Mouse (Mus musculus) neural tube, embryonic 13.5 days (tissue): Measurements from ENCODE around the gene Gcc1. TPM values are rescaled to one million over a fixed set of nuclear protein-coding genes. Genes with fewer than 3 reads are reported as not detected.

Experiments
- ATAC-seq: fragments of 200-750 bp; cut with Nextera tagmentation; 2 replicates; pipeline ENCODE4 v1.8.0; 2017; ENCODE audit warnings: low read depth, mild to moderate bottlenecking, moderate TSS enrichment, moderate library complexity
- H3K27ac ChIP-seq: fragments of 300-500 bp; sonication (generic); replicated peaks from 2 replicates; pipeline ENCODE4 v1.5.1; 2015; ENCODE audit warnings: moderate library complexity, mild to moderate bottlenecking, inconsistent platforms
- H3K27me3 ChIP-seq: fragments of 300-500 bp; sonication (generic); 2 replicates; pipeline ENCODE4 v1.6.1; 2015; ENCODE audit warnings: mild to moderate bottlenecking, inconsistent platforms
- H3K36me3 ChIP-seq: fragments of 300-500 bp; sonication (generic); 2 replicates; pipeline ENCODE4 v1.6.1; 2015; ENCODE audit warnings: mild to moderate bottlenecking, inconsistent platforms
- H3K4me1 ChIP-seq: fragments of 300-500 bp; sonication (generic); replicated peaks from 2 replicates; pipeline ENCODE4 v1.6.1; 2015; ENCODE audit warnings: inconsistent platforms
- H3K4me2 ChIP-seq: fragments of 300-500 bp; sonication (generic); 2 replicates; pipeline ENCODE4 v1.6.1; 2015; ENCODE audit warnings: inconsistent platforms, mild to moderate bottlenecking, moderate library complexity
- H3K4me3 ChIP-seq: fragments of 300-500 bp; sonication (generic); 2 replicates; pipeline ENCODE4 v1.5.1; 2015; ENCODE audit warnings: mild to moderate bottlenecking, inconsistent platforms
- H3K9ac ChIP-seq: fragments of 300-500 bp; sonication (generic); 2 replicates; pipeline ENCODE4 v1.6.1; 2015; ENCODE audit warnings: moderate library complexity, mild to moderate bottlenecking, inconsistent platforms
- H3K9me3 ChIP-seq: fragments of 300-500 bp; sonication (generic); 2 replicates; pipeline ENCODE4 v1.6.1; 2016; ENCODE audit warnings: inconsistent platforms
- WGBS: fragments of 180-500 bp; shearing (Covaris S2); methylation state at CpG from one replicate; pipeline ENCODE4 v1.1.7; 2015; 5-methylcytosine and 5-hydroxymethylcytosine counted together
- polyA plus RNA-seq: library from polyadenylated mRNA; unstranded; fragments of >200 nt; fragmentation: Nextera tagmentation; extraction: Ambion mirVana; gene quantifications from 2 replicates; pipeline ENCODE4 v1.2.1, GENCODE M21; 2015

Gene Gcc1
- polyA plus RNA-seq, 1 experiment from 2014 or later, result 10.0 TPM

DNA sequence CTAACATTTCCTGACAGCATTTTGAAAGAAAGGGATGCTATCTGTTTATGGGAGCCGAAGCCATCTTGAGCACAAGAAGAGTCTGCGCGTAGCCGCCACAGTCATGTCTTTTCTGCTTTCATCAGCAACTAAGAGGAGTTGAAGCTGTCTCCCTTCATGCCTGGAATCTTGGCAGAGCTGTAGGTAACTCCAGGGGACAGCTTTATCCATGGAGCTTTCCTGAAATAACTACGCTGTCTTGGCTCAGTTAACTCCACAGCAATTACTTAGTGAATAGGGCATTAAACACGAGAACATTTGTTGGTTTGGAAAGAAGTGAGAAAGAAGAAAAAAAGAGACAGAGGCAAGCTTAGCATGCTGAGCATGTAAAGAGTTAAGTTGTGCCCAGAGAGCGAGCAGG is 19.7 kb upstream of the Gcc1 start:
- Histone ChIP-seq H3K4me2 (no peak overlapping the region), H3K4me3 (no peak overlapping the region), H3K36me3 (no peaks in the 10 kb centered on the region), H3K27me3 (peaks cover 32% of the 10 kb centered on the region), H3K9me3 (no peaks in the 10 kb centered on the region), H3K27ac (no peak overlapping the region), H3K4me1 (peaks cover 10% of the 10 kb centered on the region), H3K9ac (no peak overlapping the region)
- ATAC-seq, result no peak
- WGBS, result 73% methylated on average over 7 of the region's 7 CpGs

DNA sequence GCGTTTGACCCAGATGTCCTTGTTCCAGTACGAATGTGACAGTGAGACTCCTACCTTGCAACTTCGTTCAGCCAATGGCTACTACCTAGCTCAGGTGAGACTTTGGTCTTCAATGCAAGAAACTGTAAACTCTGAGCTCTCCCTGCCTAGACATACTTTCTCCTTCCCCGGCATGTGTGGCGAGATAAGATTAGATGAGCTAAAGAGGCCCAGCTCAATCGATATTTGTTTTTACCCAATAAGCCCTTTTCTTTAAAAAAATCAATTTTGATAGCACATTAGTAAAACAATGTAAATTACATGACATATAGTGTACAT is 3.3 kb upstream of the Gcc1 start:
- Histone ChIP-seq H3K27ac (no peak overlapping the region), H3K9me3 (no peaks in the 10 kb centered on the region), H3K4me2 (no peak overlapping the region), H3K36me3 (peaks cover 17% of the 10 kb centered on the region), H3K4me3 (no peak overlapping the region), H3K9ac (no peak overlapping the region), H3K4me1 (no peaks in the 10 kb centered on the region), H3K27me3 (no peaks in the 10 kb centered on the region)
- WGBS, result 80% methylated on average over 6 of the region's 6 CpGs
- no peak for ATAC-seq

DNA sequence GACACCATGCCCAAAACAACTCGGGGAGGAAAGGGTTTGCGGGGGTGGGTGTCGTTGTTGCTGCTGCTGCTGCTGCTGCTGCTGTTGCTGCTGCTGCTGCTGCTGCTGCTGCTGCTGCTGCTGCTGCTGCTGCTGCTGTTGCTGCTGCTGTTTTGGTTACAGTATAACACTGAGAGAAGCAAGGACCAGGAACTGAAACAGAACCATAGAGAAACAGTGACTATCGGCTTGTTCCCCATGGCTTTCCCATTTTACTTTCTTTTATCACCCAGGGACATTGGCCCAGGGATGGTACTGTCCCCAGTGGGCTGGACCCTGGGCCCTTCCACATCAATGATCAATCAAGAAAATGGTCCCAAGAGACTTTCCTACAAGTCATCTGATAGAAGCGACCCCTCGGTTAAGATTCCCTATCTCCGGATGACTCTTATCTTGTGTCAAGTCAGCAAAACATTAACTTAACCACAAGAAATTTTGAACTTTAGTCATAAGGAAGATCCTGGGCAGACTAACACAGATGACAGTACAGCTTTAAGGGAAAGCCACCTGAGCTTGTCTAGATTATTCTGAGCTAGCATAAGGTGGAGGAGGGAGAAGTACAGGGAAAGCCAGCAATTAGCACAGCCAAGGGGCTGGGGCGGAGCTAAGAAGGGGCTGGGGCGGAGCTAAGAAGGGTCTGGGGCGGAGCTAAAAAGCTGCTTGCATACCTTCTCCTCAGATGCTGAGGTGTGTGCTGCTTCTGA is 2.8 kb upstream of the Gcc1 start:
- H3K36me3 ChIP-seq, result peaks cover 23% of the 10 kb centered on the region
- no peaks in the 10 kb centered on the region for H3K27me3 ChIP-seq
- no peak overlapping the region for H3K4me2 ChIP-seq
- 0 out of 2 replicates have a peak, but pooled peaks cover 3% of the 10 kb centered on the region for H3K4me1 ChIP-seq
- WGBS, result 84% methylated on average over 10 of the region's 10 CpGs
- no peak for ATAC-seq
- H3K4me3 ChIP-seq, result no peak overlapping the region
- no peaks in the 10 kb centered on the region for H3K9me3 ChIP-seq
- no peak overlapping the region for H3K27ac ChIP-seq
- no peak overlapping the region for H3K9ac ChIP-seq

DNA sequence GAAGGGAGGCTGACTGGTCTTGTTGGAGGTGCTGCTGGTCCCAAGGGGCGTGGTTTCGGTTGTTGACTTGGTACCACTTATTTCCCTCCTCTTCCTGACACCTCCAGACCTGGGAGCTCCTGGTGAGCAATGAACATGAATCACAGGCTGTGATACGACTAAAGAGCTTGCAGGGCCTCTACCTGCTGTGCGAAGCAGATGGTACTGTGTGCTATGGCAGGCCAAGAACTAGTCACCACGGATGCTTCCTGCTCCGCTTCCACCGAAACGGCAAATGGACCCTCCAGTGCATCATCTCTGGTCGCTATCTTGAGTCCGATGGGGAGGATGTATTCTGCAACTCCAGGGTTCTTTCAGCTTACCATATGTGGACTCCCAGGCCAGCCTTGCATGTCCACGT is 1.7 kb upstream of the Gcc1 start:
- Histone ChIP-seq H3K4me1 (peaks cover 14% of the 10 kb centered on the region), H3K27me3 (no peaks in the 10 kb centered on the region), H3K27ac (no peak overlapping the region), H3K36me3 (peaks cover 30% of the 10 kb centered on the region), H3K4me3 (no peak overlapping the region), H3K9ac (no peak overlapping the region), H3K9me3 (no peaks in the 10 kb centered on the region), H3K4me2 (no peak overlapping the region)
- no peak for ATAC-seq
- 88% methylated on average over 11 of the region's 11 CpGs for WGBS

DNA sequence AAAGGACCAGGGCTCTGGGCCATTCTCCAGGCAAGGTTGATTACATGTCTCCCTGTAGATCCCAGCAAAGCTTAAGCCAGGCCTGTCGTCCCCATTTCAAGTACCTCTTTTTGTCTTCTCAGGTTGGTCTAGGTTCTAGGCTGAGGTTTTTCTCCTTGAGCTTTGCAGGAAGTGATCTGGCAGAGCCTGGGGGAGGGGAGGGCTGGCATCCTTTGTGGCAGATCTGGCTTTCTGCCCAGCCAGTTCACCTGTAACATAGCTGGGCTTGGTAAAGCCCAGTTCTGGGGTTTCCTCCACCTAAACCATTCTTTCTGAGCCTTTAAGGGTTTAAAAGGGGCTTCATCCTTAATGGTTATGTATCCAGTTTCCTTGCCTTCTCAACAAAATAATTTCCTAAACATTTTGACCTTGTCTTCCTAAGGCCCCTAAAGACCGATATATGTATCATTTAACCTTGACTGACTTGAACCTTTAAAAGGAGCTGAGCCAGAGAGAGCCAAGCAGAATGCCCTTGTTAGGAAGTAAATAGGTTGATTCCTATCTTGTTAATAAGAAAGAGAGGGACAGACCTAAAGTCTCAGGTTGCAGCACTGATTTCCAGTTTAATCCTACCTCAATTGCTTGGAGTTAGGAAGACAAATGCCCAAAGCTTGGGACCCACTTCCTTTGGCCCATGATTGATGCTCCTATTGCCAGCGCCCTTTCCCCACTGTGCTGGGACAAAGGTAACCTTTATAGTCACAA is 922 bp downstream of the Gcc1 start, which contains the start of gene Fscn3:
Fscn3 (plus strand) TSS at position 694 of the 744 bp plus-strand sequence.
- H3K4me3 ChIP-seq, result no peak within 1 kb of the TSS
- ATAC-seq, result no peak
- H3K27me3 ChIP-seq, result no peaks in the 10 kb centered on the region
- peaks cover 24% of the 10 kb centered on the region for H3K4me1 ChIP-seq
- H3K27ac ChIP-seq, result no peak within 1 kb of the TSS
- no peak within 1 kb of the TSS for H3K4me2 ChIP-seq
- no peak within 1 kb of the TSS for H3K9ac ChIP-seq
- 75% methylated on average over 3 of the region's 3 CpGs for WGBS
- H3K36me3 ChIP-seq, result peaks cover 30% of the 10 kb centered on the region
- no peaks in the 10 kb centered on the region for H3K9me3 ChIP-seq

DNA sequence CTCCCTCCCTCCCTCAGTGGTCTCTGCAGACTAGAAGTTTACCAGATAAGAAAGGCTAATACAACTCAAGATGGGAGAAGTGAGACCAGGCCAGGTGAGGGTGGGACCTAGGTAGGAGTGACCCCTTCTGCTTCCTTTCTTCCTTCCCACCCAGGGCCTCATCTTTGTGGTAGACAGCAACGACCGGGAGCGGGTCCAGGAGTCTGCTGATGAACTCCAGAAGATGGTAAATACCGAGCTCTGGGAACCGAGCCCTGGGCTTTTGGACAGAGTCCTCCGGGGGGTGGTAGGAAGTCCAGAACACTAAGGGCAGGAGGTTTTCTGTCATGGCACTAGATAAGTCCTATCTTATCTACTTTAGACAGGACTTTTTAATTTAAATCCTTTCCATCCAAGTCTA is 3.2 kb downstream of the Gcc1 start:
- peaks cover 30% of the 10 kb centered on the region for H3K36me3 ChIP-seq

DNA sequence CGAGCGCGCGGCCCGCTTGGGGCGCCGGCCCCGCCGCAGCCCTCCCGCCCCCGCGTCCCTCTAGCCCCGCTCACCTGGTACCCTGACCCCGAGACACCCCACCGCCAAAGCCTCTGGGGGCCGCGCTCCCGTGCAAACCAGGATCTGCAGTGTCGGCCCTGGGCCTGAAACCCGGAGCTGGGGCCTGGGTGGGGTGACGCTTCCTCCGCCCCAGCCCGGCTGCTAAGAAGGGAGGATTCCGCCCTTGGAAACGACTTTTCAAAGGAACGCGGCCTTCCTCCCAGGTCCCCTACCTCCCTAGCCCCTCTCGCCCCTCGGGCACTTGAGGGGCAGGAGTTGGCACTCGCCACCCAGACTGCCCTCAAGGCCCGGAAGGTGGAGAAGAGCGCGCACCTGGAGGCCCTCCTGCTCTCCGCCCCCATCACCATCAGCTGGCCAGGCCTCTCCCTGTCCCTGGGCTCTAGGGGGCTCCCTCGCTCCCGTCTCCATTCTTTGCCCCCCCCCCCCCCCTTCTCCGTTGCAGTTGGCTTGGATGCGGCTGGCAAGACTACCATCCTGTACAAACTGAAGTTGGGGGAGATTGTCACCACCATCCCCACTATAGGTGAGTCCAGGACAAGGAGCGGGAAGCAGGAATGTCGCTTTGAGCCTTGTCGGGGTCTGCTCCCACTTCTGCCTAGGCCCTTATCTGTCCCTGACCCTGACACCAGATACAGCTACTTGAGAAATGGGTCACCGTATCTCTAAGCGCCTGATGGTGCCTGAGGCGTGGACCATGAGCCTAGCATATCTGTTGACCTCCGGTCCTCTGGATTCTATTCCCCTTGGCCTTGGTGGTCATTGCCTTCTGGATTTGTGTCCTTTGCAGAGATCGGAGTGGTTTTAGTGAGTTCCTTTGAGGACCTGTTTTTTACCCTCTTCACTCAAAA is 4.2 kb downstream of the Gcc1 start:
- peaks cover 33% of the 10 kb centered on the region for H3K36me3 ChIP-seq
- H3K9me3 ChIP-seq, result no peaks in the 10 kb centered on the region
- H3K4me1 ChIP-seq, result peaks cover 51% of the 10 kb centered on the region
- H3K9ac ChIP-seq, result peak overlapping the region; percentile 90
- WGBS, result 11% methylated on average over 43 of the region's 46 CpGs
- H3K27ac ChIP-seq, result peak overlapping the region; percentile 83
- ATAC-seq, result peak; percentile 55
- no peaks in the 10 kb centered on the region for H3K27me3 ChIP-seq
- peak overlapping the region; percentile 82 for H3K4me3 ChIP-seq
- peak overlapping the region; percentile 63 for H3K4me2 ChIP-seq

More for the DNA sequence above, 3.2 kb downstream of the Gcc1 start:
- 0 out of 2 replicates have a peak overlapping the region, but pooled peaks have one; percentile 90 for H3K9ac ChIP-seq
- H3K27me3 ChIP-seq, result no peaks in the 10 kb centered on the region
- H3K9me3 ChIP-seq, result no peaks in the 10 kb centered on the region
- H3K4me2 ChIP-seq, result peak overlapping the region; percentile 63; the same call in 1 of the 2 replicates
- peak overlapping the region; percentile 82 for H3K4me3 ChIP-seq
- ATAC-seq, result no peak
- WGBS, result 93% methylated on average over 6 of the region's 6 CpGs
- H3K4me1 ChIP-seq, result peaks cover 42% of the 10 kb centered on the region
- no peak overlapping the region for H3K27ac ChIP-seq

DNA sequence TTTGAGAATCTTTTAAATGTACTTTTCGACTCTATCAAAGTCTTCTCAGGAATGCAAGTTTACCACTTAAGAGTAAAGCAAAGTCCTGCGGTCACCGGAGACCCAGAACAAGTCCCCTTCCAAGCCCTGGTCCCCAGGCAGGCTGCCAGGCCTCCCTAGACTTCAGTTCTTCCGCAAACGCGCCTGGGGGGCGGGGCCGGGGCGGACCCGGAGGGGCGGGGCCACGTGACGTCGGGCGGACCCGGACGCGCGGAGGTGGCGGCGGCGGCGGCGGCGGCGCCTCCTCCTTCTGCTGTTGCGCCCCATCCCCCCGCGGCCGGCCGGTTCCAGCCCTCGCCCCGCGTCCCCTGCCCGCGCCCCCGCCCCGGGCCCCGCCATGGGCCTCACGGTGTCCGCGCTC is 4.9 kb downstream of the Gcc1 start, which contains the start of gene Arf5:
Arf5 (plus strand) TSS at position 248 of the 400 bp plus-strand sequence.
- H3K4me1 ChIP-seq, result peaks cover 55% of the 10 kb centered on the region
- WGBS, result under 1% methylated on average over 33 of the region's 42 CpGs
- peak; percentile 84 for ATAC-seq

DNA sequence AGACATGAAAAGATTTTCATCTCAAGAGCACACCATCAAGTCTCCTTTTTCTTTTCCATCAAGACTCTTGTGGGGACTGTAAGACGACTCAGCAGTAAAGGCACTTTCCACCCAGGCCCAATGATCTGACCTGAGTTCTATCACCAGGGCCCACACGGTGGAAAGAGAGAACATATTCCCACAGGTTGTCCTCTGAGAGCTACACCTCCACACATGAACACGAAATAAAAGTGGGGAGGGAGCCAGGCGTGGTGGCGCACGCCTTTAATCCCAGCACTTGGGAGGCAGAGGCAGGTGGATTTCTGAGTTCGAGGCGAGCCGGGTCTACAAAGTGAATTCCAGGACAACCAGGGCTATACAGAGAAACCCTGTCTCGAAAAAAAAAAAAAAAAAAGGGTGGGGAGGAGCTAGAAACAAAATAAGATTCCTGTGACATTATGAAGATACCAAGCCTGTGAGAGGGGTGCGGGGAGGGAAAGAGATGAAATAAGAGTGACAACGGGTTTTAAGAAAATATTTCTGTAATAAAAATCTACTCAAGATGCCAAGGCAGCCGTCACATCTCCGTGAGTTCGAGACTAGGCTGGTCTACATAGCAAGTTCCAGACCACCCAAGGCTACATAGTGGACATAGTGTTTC is 5.4 kb downstream of the Gcc1 start:
- no peak overlapping the region for H3K9ac ChIP-seq
- peak overlapping the region; percentile 82 for H3K4me3 ChIP-seq
- peak overlapping the region; percentile 35; the same call in 1 of the 2 replicates for H3K27ac ChIP-seq
- peaks cover 55% of the 10 kb centered on the region for H3K4me1 ChIP-seq
- H3K36me3 ChIP-seq, result peaks cover 40% of the 10 kb centered on the region
- peak overlapping the region; percentile 63 for H3K4me2 ChIP-seq
- 71% methylated on average over 15 of the region's 15 CpGs for WGBS
- no peaks in the 10 kb centered on the region for H3K27me3 ChIP-seq
- ATAC-seq, result peak; percentile 2
- H3K9me3 ChIP-seq, result no peaks in the 10 kb centered on the region

More for the DNA sequence above, 4.9 kb downstream of the Gcc1 start, which contains the start of gene Arf5:
- Histone ChIP-seq H3K27ac (peak within 1 kb of the TSS; percentile 83), H3K36me3 (peaks cover 40% of the 10 kb centered on the region), H3K4me3 (peak within 1 kb of the TSS; percentile 82), H3K9ac (peak within 1 kb of the TSS; percentile 90), H3K4me2 (peak within 1 kb of the TSS; percentile 63), H3K27me3 (no peaks in the 10 kb centered on the region), H3K9me3 (no peaks in the 10 kb centered on the region)

DNA sequence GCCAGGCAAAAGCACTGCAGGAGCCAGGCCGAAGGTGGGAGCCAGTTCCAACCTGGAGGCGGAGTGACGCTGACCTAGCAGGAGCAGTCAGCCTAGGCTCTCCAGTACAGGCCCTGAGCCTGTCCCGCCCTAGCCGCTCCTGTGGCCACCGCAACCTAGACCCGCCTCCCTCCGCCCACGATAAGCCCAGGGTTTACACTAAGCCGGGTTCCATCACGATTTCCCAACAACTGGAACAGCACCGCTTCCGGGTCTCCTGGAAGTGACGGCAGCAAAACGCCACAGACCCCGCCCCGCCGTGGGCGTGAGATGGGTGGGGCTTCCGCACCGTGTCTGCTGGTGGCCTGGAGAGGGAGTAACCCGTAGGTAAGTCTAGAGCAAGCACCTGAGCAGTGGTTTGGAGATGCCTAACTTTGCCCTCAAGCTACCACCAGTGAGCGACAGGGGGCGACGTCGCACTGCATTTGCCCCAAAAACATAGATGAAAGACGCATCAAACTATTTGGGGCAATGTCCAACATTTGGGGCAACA is 6.7 kb downstream of the Gcc1 start:
- Histone ChIP-seq H3K27ac (peak overlapping the region; percentile 57), H3K9ac (peak overlapping the region; percentile 88), H3K4me3 (peak overlapping the region; percentile 95), H3K4me2 (peak overlapping the region; percentile 99), H3K27me3 (no peaks in the 10 kb centered on the region), H3K9me3 (no peaks in the 10 kb centered on the region), H3K4me1 (peaks cover 64% of the 10 kb centered on the region), H3K36me3 (peaks cover 41% of the 10 kb centered on the region)
- peak; percentile 85 for ATAC-seq
- 0% methylated on average over 27 of the region's 27 CpGs for WGBS

DNA sequence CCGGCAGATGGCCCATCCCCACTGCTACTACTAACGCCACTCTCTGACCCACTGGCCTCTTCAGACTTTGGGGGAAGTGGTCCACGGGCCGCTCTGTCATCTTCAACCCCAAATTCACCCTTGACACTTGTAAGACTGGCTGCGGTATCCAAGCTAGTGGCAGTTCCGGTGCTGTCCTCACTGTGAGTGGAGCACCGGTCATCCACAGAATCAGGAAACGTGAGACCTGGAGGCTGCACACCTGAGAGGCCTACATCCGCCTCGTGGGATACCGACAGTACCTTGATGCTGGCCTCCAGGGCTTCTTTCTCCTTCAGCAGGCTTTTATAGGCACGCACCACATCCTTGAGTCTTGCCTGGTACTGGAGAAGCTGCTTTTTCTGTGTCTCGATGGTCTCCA is 7.3 kb downstream of the Gcc1 start:
- H3K9me3 ChIP-seq, result no peaks in the 10 kb centered on the region
- peak overlapping the region; percentile 99 for H3K4me2 ChIP-seq
- H3K36me3 ChIP-seq, result peaks cover 41% of the 10 kb centered on the region
- no peaks in the 10 kb centered on the region for H3K27me3 ChIP-seq
- no peak for ATAC-seq
- H3K4me3 ChIP-seq, result peak overlapping the region; percentile 95
- 28% methylated on average over 13 of the region's 13 CpGs for WGBS
- H3K27ac ChIP-seq, result no peak overlapping the region
- peak overlapping the region; percentile 88 for H3K9ac ChIP-seq
- H3K4me1 ChIP-seq, result peaks cover 60% of the 10 kb centered on the region
